Mouse (Mus musculus) cortical plate, adult 2 months (tissue): Measurements from ENCODE around the gene Dhdh.

Experiments
- CTCF ChIP-seq: fragments of 200-500 bp; IDR thresholded peaks from 2 replicates; pipeline ENCODE4 v1.5.1; 2011; ENCODE audit warnings: mild to moderate bottlenecking, control low read depth, low read length; ENCODE audit not compliant: insufficient read depth; ENCODE audit errors: extremely low read depth
- POLR2A ChIP-seq: fragments of 200-500 bp; IDR thresholded peaks from 2 replicates; pipeline ENCODE4 v1.6.1; 2011; ENCODE audit warnings: mild to moderate bottlenecking, low read length, control low read depth; ENCODE audit not compliant: insufficient read depth; ENCODE audit errors: extremely low read depth

DNA sequence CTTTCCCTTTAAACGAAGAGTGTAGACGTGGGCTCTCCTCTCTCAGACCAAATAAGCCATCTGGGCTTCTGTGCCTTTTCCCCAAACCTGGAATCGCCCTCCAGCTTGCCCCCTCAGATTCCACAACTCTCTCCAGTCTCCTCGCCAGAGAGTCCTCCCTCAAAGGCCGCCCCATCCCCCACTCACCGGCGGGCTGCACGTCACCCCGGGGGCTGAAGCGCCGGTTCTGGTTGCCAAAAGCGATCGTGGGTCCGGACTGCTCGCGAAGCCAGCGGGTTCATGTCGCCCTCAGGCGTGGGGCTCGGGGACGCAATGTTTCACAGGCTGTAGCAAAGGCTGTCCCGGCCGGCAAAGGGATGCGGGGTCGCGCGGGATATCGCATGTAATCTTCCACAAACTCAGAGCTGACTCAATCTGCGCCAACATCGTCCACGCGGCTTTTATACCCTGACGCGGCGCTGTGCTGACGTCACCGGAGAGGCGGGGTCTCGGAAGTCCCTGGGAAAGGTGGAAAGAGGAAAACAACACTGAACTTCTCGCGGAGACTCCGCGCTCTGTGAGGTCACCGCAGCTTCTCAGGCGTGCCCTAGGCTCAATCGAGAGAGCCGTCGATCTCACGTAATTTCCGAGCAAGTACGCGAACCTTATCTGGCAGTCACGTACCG, 37.3 kb upstream of the Dhdh start, which contains the start of the genes Ppp1r15a and Plekha4:
- TF ChIP-seq POLR2A (peak; percentile 99), CTCF (no peak)
